Mouse (Mus musculus): ENCODE measurements around the gene Acsbg1. TPM values are rescaled to one million over a fixed set of nuclear protein-coding genes. Genes with fewer than 3 reads are reported as not detected.

The Acsbg1 gene
- total and polyA plus RNA-seq, 3 experiments: 0.30 to 0.70 (median 0.31) TPM

GRCm38 (mm10) chr9:54649360-54649759, 12.3 kb downstream of the Acsbg1 start:
- H3K27me3 ChIP-seq (ENCODE audit: control insufficient read depth, insufficient read depth, low read length): no peaks in the 10 kb centered on the region
- no peak overlapping the region for H3K9ac ChIP-seq (ENCODE audit: low read depth, low read length)
- no peak overlapping the region for H3K27ac ChIP-seq
- WGBS: 53% methylated on average over 1 of the region's 1 CpGs
- no peaks in the 10 kb centered on the region for H3K79me2 ChIP-seq (replicated peaks; ENCODE audit: control insufficient read depth, insufficient read depth, low read length)
- no peaks in the 10 kb centered on the region for H3K4me1 ChIP-seq (ENCODE audit: control insufficient read depth, insufficient read depth, low read length)
- no peak overlapping the region for H3K4me3 ChIP-seq
- DNase-seq: no peak
- no peaks in the 10 kb centered on the region for H3K36me3 ChIP-seq (ENCODE audit: control insufficient read depth, insufficient read depth, low read length)
- intact Hi-C loops (cut with DNase I): no loop called here
- TF ChIP-seq POLR2A (IDR thresholded peaks at IDR 0.05; ENCODE audit: insufficient read depth, low read depth, low read length) (no peak), EP300 (IDR thresholded peaks at IDR 0.05; ENCODE audit: insufficient read depth, low read depth, low read length) (no peak), CTCF (IDR thresholded peaks at IDR 0.05) (no peak)

GRCm38 (mm10) chr9:54647456-54647855, 14.2 kb downstream of the Acsbg1 start:
- TF ChIP-seq POLR2A (IDR thresholded peaks at IDR 0.05; ENCODE audit: insufficient read depth, low read depth, low read length): no peak
- TF ChIP-seq CTCF (IDR thresholded peaks at IDR 0.05): no peak
- TF ChIP-seq EP300 (IDR thresholded peaks at IDR 0.05; ENCODE audit: insufficient read depth, low read depth, low read length): no peak
- Histone ChIP-seq H3K4me3 (no peak overlapping the region), H3K79me2 (replicated peaks; ENCODE audit: control insufficient read depth, insufficient read depth, low read length) (no peaks in the 10 kb centered on the region), H3K36me3 (ENCODE audit: control insufficient read depth, insufficient read depth, low read length) (no peaks in the 10 kb centered on the region), H3K4me1 (ENCODE audit: control insufficient read depth, insufficient read depth, low read length) (no peaks in the 10 kb centered on the region), H3K27me3 (ENCODE audit: control insufficient read depth, insufficient read depth, low read length) (no peaks in the 10 kb centered on the region), H3K27ac (no peak overlapping the region), H3K9ac (ENCODE audit: low read depth, low read length) (no peak overlapping the region)
- 30% methylated on average over 2 of the region's 2 CpGs for WGBS
- intact Hi-C loops (cut with DNase I): no loop called here
- no peak for DNase-seq

- intact Hi-C loops (cut with DNase I): no loop called here
- no peaks in the 10 kb centered on the region for H3K79me2 ChIP-seq (replicated peaks; ENCODE audit: control insufficient read depth, insufficient read depth, low read length)
Observed at GRCm38 (mm10) chr9:54646252-54646651, 15.4 kb downstream of the Acsbg1 start.

GRCm38 (mm10) chr9:54645530-54645929, 16.1 kb downstream of the Acsbg1 start:
- TF ChIP-seq CTCF (IDR thresholded peaks at IDR 0.05) (no peak), POLR2A (IDR thresholded peaks at IDR 0.05; ENCODE audit: insufficient read depth, low read depth, low read length) (no peak), EP300 (IDR thresholded peaks at IDR 0.05; ENCODE audit: insufficient read depth, low read depth, low read length) (no peak)
- H3K4me3 ChIP-seq: no peak overlapping the region
- DNase-seq: no peak
- no peaks in the 10 kb centered on the region for H3K27me3 ChIP-seq (ENCODE audit: control insufficient read depth, insufficient read depth, low read length)
- H3K79me2 ChIP-seq (replicated peaks; ENCODE audit: control insufficient read depth, insufficient read depth, low read length): no peaks in the 10 kb centered on the region
- WGBS: 66% methylated on average over 6 of the region's 6 CpGs
- no peaks in the 10 kb centered on the region for H3K4me1 ChIP-seq (ENCODE audit: control insufficient read depth, insufficient read depth, low read length)
- no peaks in the 10 kb centered on the region for H3K36me3 ChIP-seq (ENCODE audit: control insufficient read depth, insufficient read depth, low read length)
- intact Hi-C loops (cut with DNase I): no loop called here
- no peak overlapping the region for H3K27ac ChIP-seq
- H3K9ac ChIP-seq (ENCODE audit: low read depth, low read length): no peak overlapping the region

More at GRCm38 (mm10) chr9:54646252-54646651, 15.4 kb downstream of the Acsbg1 start:
- Histone ChIP-seq H3K27ac (no peak overlapping the region), H3K9ac (ENCODE audit: low read depth, low read length) (no peak overlapping the region), H3K4me3 (no peak overlapping the region), H3K27me3 (ENCODE audit: control insufficient read depth, insufficient read depth, low read length) (no peaks in the 10 kb centered on the region), H3K36me3 (ENCODE audit: control insufficient read depth, insufficient read depth, low read length) (no peaks in the 10 kb centered on the region), H3K4me1 (ENCODE audit: control insufficient read depth, insufficient read depth, low read length) (no peaks in the 10 kb centered on the region)
- TF ChIP-seq EP300 (IDR thresholded peaks at IDR 0.05; ENCODE audit: insufficient read depth, low read depth, low read length) (no peak), CTCF (IDR thresholded peaks at IDR 0.05) (no peak), POLR2A (IDR thresholded peaks at IDR 0.05; ENCODE audit: insufficient read depth, low read depth, low read length) (no peak)
- WGBS: 75% methylated on average over 9 of the region's 9 CpGs
- DNase-seq: no peak

DNA sequence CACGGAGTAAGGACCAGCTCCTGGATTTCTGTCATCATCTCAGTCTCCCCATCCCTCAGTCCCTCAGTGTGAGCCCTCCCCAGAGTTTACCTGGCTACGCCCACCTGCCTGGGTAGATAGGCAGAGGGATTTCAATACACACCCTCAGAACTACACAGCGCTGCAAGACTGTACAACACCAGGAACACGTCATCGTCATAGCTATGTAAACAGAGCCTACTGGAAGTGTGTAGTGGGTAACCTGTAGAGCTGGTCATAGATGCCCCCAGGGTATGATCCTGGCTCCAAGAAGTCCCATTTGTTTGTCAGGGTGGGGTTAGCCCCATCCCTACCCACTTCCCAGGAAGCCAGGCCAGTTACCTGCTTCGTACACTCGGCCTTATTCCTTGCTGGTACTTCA, 18.5 kb downstream of the Acsbg1 start:
- Histone ChIP-seq H3K27ac (no peak overlapping the region), H3K79me2 (replicated peaks; ENCODE audit: control insufficient read depth, insufficient read depth, low read length) (no peaks in the 10 kb centered on the region), H3K4me1 (ENCODE audit: control insufficient read depth, insufficient read depth, low read length) (no peaks in the 10 kb centered on the region), H3K4me3 (no peak overlapping the region), H3K27me3 (ENCODE audit: control insufficient read depth, insufficient read depth, low read length) (no peaks in the 10 kb centered on the region), H3K9ac (ENCODE audit: low read depth, low read length) (no peak overlapping the region), H3K36me3 (ENCODE audit: control insufficient read depth, insufficient read depth, low read length) (no peaks in the 10 kb centered on the region)
- TF ChIP-seq EP300 (IDR thresholded peaks at IDR 0.05; ENCODE audit: insufficient read depth, low read depth, low read length) (no peak), CTCF (IDR thresholded peaks at IDR 0.05) (no peak), POLR2A (IDR thresholded peaks at IDR 0.05; ENCODE audit: insufficient read depth, low read depth, low read length) (no peak)
- intact Hi-C loops (cut with DNase I): no loop called here
- WGBS: 91% methylated on average over 7 of the region's 7 CpGs
- no peak for DNase-seq

DNA sequence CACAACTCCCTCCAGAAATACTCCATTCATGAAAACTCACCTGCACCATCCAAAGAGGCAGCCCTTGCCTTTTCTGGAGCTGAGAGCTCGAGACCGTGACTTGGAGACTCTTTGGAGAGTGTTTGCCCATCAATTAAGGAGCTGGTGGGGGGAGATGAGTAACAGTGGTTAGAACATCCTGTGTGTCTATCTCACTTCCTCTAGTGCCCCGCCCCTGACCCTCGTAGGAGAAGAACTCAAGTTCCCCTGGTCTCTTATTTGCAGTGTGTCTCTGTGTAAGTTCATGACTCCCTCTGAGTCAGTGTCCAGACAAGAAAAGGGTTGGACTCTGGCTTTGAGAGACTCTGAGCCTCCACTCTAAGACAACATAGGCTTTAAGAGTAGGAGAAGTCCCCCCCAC, 19.1 kb downstream of the Acsbg1 start:
- no peak for TF ChIP-seq POLR2A (IDR thresholded peaks at IDR 0.05; ENCODE audit: insufficient read depth, low read depth, low read length)
- TF ChIP-seq CTCF (IDR thresholded peaks at IDR 0.05): no peak
- Histone ChIP-seq H3K79me2 (replicated peaks; ENCODE audit: control insufficient read depth, insufficient read depth, low read length) (no peaks in the 10 kb centered on the region), H3K4me3 (no peak overlapping the region), H3K36me3 (ENCODE audit: control insufficient read depth, insufficient read depth, low read length) (no peaks in the 10 kb centered on the region), H3K27ac (no peak overlapping the region), H3K9ac (ENCODE audit: low read depth, low read length) (no peak overlapping the region), H3K4me1 (ENCODE audit: control insufficient read depth, insufficient read depth, low read length) (no peaks in the 10 kb centered on the region), H3K27me3 (ENCODE audit: control insufficient read depth, insufficient read depth, low read length) (no peaks in the 10 kb centered on the region)
- no peak for DNase-seq
- WGBS: 61% methylated on average over 4 of the region's 4 CpGs
- intact Hi-C loops (cut with DNase I): no loop called here

Measured in heart, adult 2 months (tissue).